33 mouse cellular contexts compared by ENCODE assay signal in the genomic region with DNA sequence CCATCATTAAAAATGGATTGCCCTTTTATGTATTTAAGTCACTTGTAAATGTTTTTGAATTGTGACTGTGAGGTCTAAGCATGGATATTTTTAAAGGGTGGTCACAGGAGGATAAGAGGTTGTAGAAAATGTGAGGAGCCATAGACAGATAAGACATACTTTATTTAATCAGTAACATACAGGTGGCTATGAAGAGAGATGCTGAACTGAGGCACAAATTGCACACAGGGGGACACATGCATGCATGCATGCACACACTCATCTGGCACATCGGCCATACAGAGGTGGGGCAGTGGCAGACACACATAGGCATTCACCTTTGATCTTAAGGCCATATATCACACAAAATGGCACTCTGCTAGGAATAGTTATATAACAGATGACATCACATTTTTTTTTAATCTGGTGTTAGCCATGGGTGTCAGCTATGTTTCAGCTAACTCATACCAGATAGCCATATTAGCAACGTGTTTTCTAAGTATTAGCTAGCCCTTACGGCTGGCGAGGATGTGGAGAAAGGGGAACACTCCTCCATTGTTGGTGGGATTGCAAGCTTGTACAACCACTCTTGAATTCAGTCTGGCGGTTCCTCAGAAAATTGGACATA. TPM values are rescaled to one million over a fixed set of nuclear protein-coding genes. Genes with fewer than 3 reads are reported as not detected.
DNase-seq lines count a peak whose midpoint lies in the region; ATAC-seq and TF ChIP-seq lines count a peak whose summit lies in the region.
"Had no signal": no experiment of that assay in that cellular context is flagged by ENCODE, and none has a peak within 500 bp of the region (broad histone marks: within the 10 kb centered on the region; RNA-seq: fewer than 3 reads in every experiment).

No protein-coding gene starts in this region.

- no peak for TF ChIP-seq CTCF in midbrain, postnatal 0 days (IDR thresholded peaks at IDR 0.05)

- peak overlapping the region; percentile 35; the same call in 1 of the 2 replicates for H3K9ac ChIP-seq in liver, embryonic 13.5 days
- no peak overlapping the region for H3K9ac ChIP-seq in midbrain, postnatal 0 days (replicated peaks; ENCODE audit: low read length, poor library complexity, severe bottlenecking)
- H3K9ac ChIP-seq: embryonic facial prominence, embryonic 12.5 days; forebrain, embryonic 12.5 days; forebrain, postnatal 0 days; heart, embryonic 15.5 days; hindbrain, embryonic 12.5 days; limb, embryonic 12.5 days; neural tube, embryonic 13.5 days had no signal

- DNase-seq in liver, embryonic 13.5 days, result peak; percentile 60
- DNase-seq in urinary bladder, adult 18-20 months (ENCODE audit: low spot score in 2 of 2), result no peak
- DNase-seq in midbrain, postnatal 0 days (ENCODE audit: low spot score), result no peak
- DNase-seq in heart, postnatal 36 days, result no peak
- DNase-seq: adrenal gland, postnatal 10 days; cerebellum, adult 11 months; cerebellum, adult 9-11 months; embryo, embryonic 11 days; forebrain, postnatal 0 days; gastrocnemius, postnatal 14 days; kidney, adult 8-10 months; kidney, postnatal 4 days; lung, adult 18-20 months; lung, postnatal 4 days; thymus, adult 18-20 months; thymus, postnatal 36 days had no signal

- ATAC-seq in megakaryocyte, adult 5-6 weeks (ENCODE audit: poor library complexity, severe bottlenecking), result no peak
- peak; percentile 93 for ATAC-seq in liver, embryonic 13.5 days (ENCODE audit: low read depth)
- ATAC-seq in megakaryocyte progenitor cell, adult 5-6 weeks (replicated peaks; ENCODE audit: poor library complexity), result peak; percentile 70
- ATAC-seq in midbrain, postnatal 0 days (ENCODE audit: low FRiP score), result no peak
- ATAC-seq: forebrain, postnatal 0 days; intestine, embryonic 16.5 days; lung, postnatal 0 days; midbrain, embryonic 16.5 days; Patski had no signal

- H3K4me3 ChIP-seq in megakaryocyte, embryonic 14.5 days (replicated peaks), result peak overlapping the region; percentile 50
- H3K4me3 ChIP-seq in erythroblast, embryonic 14.5 days (replicated peaks), result peak overlapping the region; percentile 19
- no peak overlapping the region for H3K4me3 ChIP-seq in liver, embryonic 13.5 days (replicated peaks)
- H3K4me3 ChIP-seq in midbrain, postnatal 0 days (ENCODE audit: low read depth, low read length), result no peak overlapping the region
- H3K4me3 ChIP-seq: embryonic facial prominence, embryonic 12.5 days; forebrain, embryonic 12.5 days; heart, embryonic 15.5 days; hindbrain, embryonic 12.5 days; limb, embryonic 12.5 days; neural tube, embryonic 13.5 days had no signal

- no peaks in the 10 kb centered on the region for H3K9me3 ChIP-seq in megakaryocyte, embryonic 14.5 days
- H3K9me3 ChIP-seq in erythroblast, embryonic 14.5 days (ENCODE audit: control insufficient read depth, low read length), result no peaks in the 10 kb centered on the region
- no peaks in the 10 kb centered on the region for H3K9me3 ChIP-seq in liver, embryonic 13.5 days (replicated peaks)
- H3K9me3 ChIP-seq in midbrain, postnatal 0 days (ENCODE audit: low read length), result no peaks in the 10 kb centered on the region
- H3K9me3 ChIP-seq: embryonic facial prominence, embryonic 12.5 days; forebrain, embryonic 12.5 days; G1E; heart, embryonic 15.5 days; hindbrain, embryonic 12.5 days; limb, embryonic 12.5 days; neural tube, embryonic 13.5 days had no signal

- peaks cover 65% of the 10 kb centered on the region for H3K36me3 ChIP-seq in megakaryocyte, embryonic 14.5 days (replicated peaks; ENCODE audit: low read length)
- peaks cover 73% of the 10 kb centered on the region for H3K36me3 ChIP-seq in erythroblast, embryonic 14.5 days (ENCODE audit: control insufficient read depth)
- H3K36me3 ChIP-seq in liver, embryonic 13.5 days, result peaks cover 30% of the 10 kb centered on the region
- H3K36me3 ChIP-seq in midbrain, postnatal 0 days (ENCODE audit: insufficient read depth, low read length), result no peaks in the 10 kb centered on the region

- peak overlapping the region; percentile 82 for H3K27ac ChIP-seq in liver, embryonic 13.5 days
- no peak overlapping the region for H3K27ac ChIP-seq in midbrain, postnatal 0 days (ENCODE audit: low read depth, low read length)
- H3K27ac ChIP-seq: embryonic facial prominence, embryonic 12.5 days; forebrain, embryonic 12.5 days; heart, embryonic 15.5 days; hindbrain, embryonic 12.5 days; kidney, postnatal 0 days; limb, embryonic 12.5 days; neural tube, embryonic 13.5 days had no signal

- peak overlapping the region; percentile 41; the same call in 1 of the 2 replicates for H3K4me2 ChIP-seq in liver, embryonic 13.5 days
- no peak overlapping the region for H3K4me2 ChIP-seq in midbrain, postnatal 0 days (ENCODE audit: low read depth, low read length, poor library complexity, severe bottlenecking)
- H3K4me2 ChIP-seq: embryonic facial prominence, embryonic 12.5 days; forebrain, embryonic 12.5 days; heart, embryonic 15.5 days; hindbrain, embryonic 12.5 days; limb, embryonic 12.5 days; midbrain, embryonic 11.5 days; neural tube, embryonic 13.5 days had no signal

- 39% methylated on average over 5 of the region's 5 CpGs for WGBS in liver, embryonic 13.5 days (ENCODE audit: insufficient replicate concordance)
- 97% methylated on average over 5 of the region's 5 CpGs for WGBS in midbrain, postnatal 0 days

- no peaks in the 10 kb centered on the region for H3K27me3 ChIP-seq in megakaryocyte, embryonic 14.5 days (replicated peaks)
- no peaks in the 10 kb centered on the region for H3K27me3 ChIP-seq in erythroblast, embryonic 14.5 days (ENCODE audit: control insufficient read depth)
- H3K27me3 ChIP-seq in liver, embryonic 13.5 days, result no peaks in the 10 kb centered on the region
- H3K27me3 ChIP-seq in midbrain, postnatal 0 days (ENCODE audit: insufficient read depth, low read length), result no peaks in the 10 kb centered on the region
- H3K27me3 ChIP-seq: embryonic facial prominence, embryonic 12.5 days; forebrain, embryonic 12.5 days; heart, embryonic 15.5 days; hindbrain, embryonic 12.5 days; limb, embryonic 12.5 days; neural tube, embryonic 13.5 days; Patski had no signal

- intact Hi-C loops in heart, postnatal 36 days (cut with DNase I), result no loop called here

- H3K4me1 ChIP-seq in megakaryocyte, embryonic 14.5 days, result peaks cover 41% of the 10 kb centered on the region
- peaks cover 53% of the 10 kb centered on the region for H3K4me1 ChIP-seq in erythroblast, embryonic 14.5 days (ENCODE audit: control insufficient read depth)
- peaks cover 55% of the 10 kb centered on the region for H3K4me1 ChIP-seq in liver, embryonic 13.5 days (replicated peaks)
- H3K4me1 ChIP-seq in midbrain, postnatal 0 days (ENCODE audit: insufficient read depth, low read length), result no peaks in the 10 kb centered on the region
- H3K4me1 ChIP-seq: embryonic facial prominence, embryonic 12.5 days; heart, embryonic 15.5 days; hindbrain, embryonic 12.5 days; limb, embryonic 12.5 days; neural tube, embryonic 13.5 days had no signal

RNA-seq across cellular contexts. Expression of a gene that starts 24.9 kb away (rescaled TPM):
- polyA plus RNA-seq in megakaryocyte, embryonic 14.5 days (2012; ENCODE audit: insufficient read depth, low replicate concordance), result 25.9 and 40.9 TPM in 2 replicates
- 113 TPM in 2 replicates for total RNA-seq in megakaryocyte, adult 5-6 weeks (2015)
- total RNA-seq in megakaryocyte, adult 5-6 weeks (2017), result 51.2 and 59.8 TPM in 2 replicates
- polyA plus RNA-seq in erythroblast, embryonic 14.5 days (2012), result 8.4 and 11.5 TPM in 2 replicates
- polyA plus RNA-seq in liver, embryonic 13.5 days (2015; fragmentation: Nextera tagmentation; extraction: Ambion mirVana), result 73.6 and 91.4 TPM in 2 replicates
- 105 and 107 TPM in 2 replicates for total RNA-seq in megakaryocyte progenitor cell, adult 5-6 weeks (2015)
- total RNA-seq in megakaryocyte progenitor cell, adult 5-6 weeks (2017), result 42.0 and 51.7 TPM in 2 replicates
- 17.2 and 27.5 TPM in 2 replicates for total RNA-seq in midbrain, postnatal 0 days (2014; rRNA removed)
- 37.3 and 39.6 TPM in 2 replicates for polyA plus RNA-seq in midbrain, postnatal 0 days (2015; fragmentation: Nextera tagmentation; extraction: Ambion mirVana)
- 10 to 100 TPM; 36.6 to 42.8 TPM for total RNA-seq in heart, postnatal 36 days (2021)

RNA-seq across cellular contexts. Expression of a gene that starts 46.7 kb away (rescaled TPM):
- 7.9 and 16.7 TPM in 2 replicates for polyA plus RNA-seq in megakaryocyte, embryonic 14.5 days (2012; ENCODE audit: insufficient read depth, low replicate concordance)
- 29.4 and 33.7 TPM in 2 replicates for total RNA-seq in megakaryocyte, adult 5-6 weeks (2015)
- 28.0 and 38.9 TPM in 2 replicates for total RNA-seq in megakaryocyte, adult 5-6 weeks (2017)
- polyA plus RNA-seq in erythroblast, embryonic 14.5 days (2012), result 6.4 and 6.8 TPM in 2 replicates
- 12.7 and 15.4 TPM in 2 replicates for polyA plus RNA-seq in liver, embryonic 13.5 days (2015; fragmentation: Nextera tagmentation; extraction: Ambion mirVana)
- 10.1 and 12.5 TPM in 2 replicates for total RNA-seq in megakaryocyte progenitor cell, adult 5-6 weeks (2015)
- total RNA-seq in megakaryocyte progenitor cell, adult 5-6 weeks (2017), result 9.9 and 11.9 TPM in 2 replicates
- 44.1 and 51.6 TPM in 2 replicates for total RNA-seq in midbrain, postnatal 0 days (2014; rRNA removed)
- 17.5 and 19.9 TPM in 2 replicates for polyA plus RNA-seq in midbrain, postnatal 0 days (2015; fragmentation: Nextera tagmentation; extraction: Ambion mirVana)
- total RNA-seq in heart, postnatal 36 days (2021), result 10 to 100 TPM; 32.7 to 34.8 TPM

RNA-seq across cellular contexts. Expression of a gene that starts 47.6 kb away (rescaled TPM):
- 29.1 and 84.4 TPM in 2 replicates for polyA plus RNA-seq in megakaryocyte, embryonic 14.5 days (2012; ENCODE audit: insufficient read depth, low replicate concordance)
- 0.18 and 1.0 TPM in 2 replicates for total RNA-seq in megakaryocyte, adult 5-6 weeks (2015)
- total RNA-seq in megakaryocyte, adult 5-6 weeks (2017), result 0.85 and 0.99 TPM in 2 replicates
- polyA plus RNA-seq in erythroblast, embryonic 14.5 days (2012), result 0.45 and 0.52 TPM in 2 replicates
- polyA plus RNA-seq in liver, embryonic 13.5 days (2015; fragmentation: Nextera tagmentation; extraction: Ambion mirVana), result 0.71 and 1.0 TPM in 2 replicates
- total RNA-seq in megakaryocyte progenitor cell, adult 5-6 weeks (2015), result 0.39 TPM in 1 of 2 replicates, not detected in the other
- total RNA-seq in megakaryocyte progenitor cell, adult 5-6 weeks (2017), result 0.14 and 0.92 TPM in 2 replicates
- 0.47 and 1.4 TPM in 2 replicates for total RNA-seq in midbrain, postnatal 0 days (2014; rRNA removed)
- polyA plus RNA-seq in midbrain, postnatal 0 days (2015; fragmentation: Nextera tagmentation; extraction: Ambion mirVana), result 1.3 and 1.4 TPM in 2 replicates
- total RNA-seq in heart, postnatal 36 days (2021), result under 1 TPM; 0.27 to 0.31 TPM

Comparison
In these comparisons a context has a peak if more than half of its experiments do, and no peak if none do; other contexts are left out.
1. H3K4me3 ChIP-seq: peak in megakaryocyte, embryonic 14.5 days (single experiment) and erythroblast, embryonic 14.5 days (single experiment); none in liver, embryonic 13.5 days (single experiment) and midbrain, postnatal 0 days (single experiment).
2. ATAC-seq: peak in liver, embryonic 13.5 days (single experiment) and megakaryocyte progenitor cell, adult 5-6 weeks (single experiment); none in megakaryocyte, adult 5-6 weeks (single experiment) and midbrain, postnatal 0 days (single experiment).